Mouse (Mus musculus) brain, embryonic 18.5 days (tissue): Measurements from ENCODE around the gene Cep170b.
A peak's percentile ranks its signal among the peaks of the same experiment; 100 is the strongest.

Experiments used
- DNase-seq: peaks from one replicate; pipeline ENCODE4 v3.0.0-alpha.2; 2012; ENCODE audit warnings: low read depth, low spot score

The Cep170b gene

DNA sequence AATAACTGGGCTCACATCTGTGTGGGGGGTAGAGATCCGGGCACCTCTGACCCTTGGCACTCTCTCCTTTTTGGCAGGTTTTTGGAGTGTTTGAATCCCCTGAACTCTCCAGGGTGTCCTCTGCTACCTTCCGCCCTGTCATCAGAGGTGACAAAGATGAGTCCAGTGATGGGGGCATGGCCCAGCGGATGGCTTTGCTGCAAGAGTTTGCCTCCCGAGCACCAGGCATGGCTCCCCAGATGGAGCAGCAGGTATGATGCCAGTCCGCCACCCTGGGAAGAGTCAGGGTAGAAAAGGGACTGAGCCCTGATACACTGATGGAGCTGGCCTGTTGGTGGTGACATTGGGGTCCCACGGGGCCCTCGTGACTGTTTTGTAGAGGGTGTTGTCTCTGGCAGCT is 16.8 kb downstream of the Cep170b start:
- no peak for DNase-seq

GRCm38 (mm10) chr12:112737761-112738160 is 17.5 kb downstream of the Cep170b start:
- DNase-seq = no peak

GRCm38 (mm10) chr12:112738281-112739022 is 18.2 kb downstream of the Cep170b start:
- DNase-seq = no peak

- no peak for DNase-seq
Measured at GRCm38 (mm10) chr12:112739023-112739568, 18.8 kb downstream of the Cep170b start.

DNA sequence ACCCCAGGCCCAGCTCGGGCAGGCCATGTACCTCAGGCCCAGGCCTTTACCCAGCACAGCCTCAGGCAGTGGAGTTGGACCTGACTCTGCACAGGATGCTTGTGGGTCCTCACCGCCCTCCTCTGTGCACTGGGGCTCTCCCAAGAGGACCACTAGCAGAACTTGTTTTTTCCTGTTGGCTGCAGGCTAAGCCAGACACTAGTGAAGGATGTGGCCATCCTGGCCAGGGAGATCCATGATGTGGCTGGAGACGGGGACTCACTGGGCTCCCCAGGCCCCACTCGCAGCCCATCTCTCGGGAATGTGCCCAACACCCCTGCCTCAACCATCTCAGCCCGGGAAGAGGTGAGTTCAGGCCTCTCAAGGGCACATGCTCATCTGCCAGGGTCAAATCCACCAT is 22.5 kb downstream of the Cep170b start:
- no peak for DNase-seq

GRCm38 (mm10) chr12:112743168-112743975 is 23.1 kb downstream of the Cep170b start:
- DNase-seq = peak; percentile 39

DNA sequence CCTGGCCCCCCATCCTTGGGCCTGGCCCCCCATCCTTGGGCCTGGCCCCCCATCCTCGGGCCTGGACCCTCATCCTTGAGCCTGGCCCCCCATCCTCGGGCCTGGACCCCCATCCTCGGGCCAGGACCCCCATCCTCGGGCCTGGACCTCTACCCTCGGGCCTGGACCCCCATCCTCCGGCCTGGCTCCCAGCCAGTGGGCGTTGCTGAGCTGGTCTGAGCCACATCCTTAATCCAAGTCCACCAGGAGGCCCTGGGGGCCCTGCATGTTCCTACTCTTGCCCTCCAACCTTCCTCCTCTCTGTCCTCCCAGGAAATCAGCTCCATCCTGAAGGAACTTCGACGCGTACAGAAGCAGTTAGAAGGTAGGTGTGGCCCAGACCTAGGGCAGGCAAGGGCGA is 24.0 kb downstream of the Cep170b start:
- no peak for DNase-seq

DNA sequence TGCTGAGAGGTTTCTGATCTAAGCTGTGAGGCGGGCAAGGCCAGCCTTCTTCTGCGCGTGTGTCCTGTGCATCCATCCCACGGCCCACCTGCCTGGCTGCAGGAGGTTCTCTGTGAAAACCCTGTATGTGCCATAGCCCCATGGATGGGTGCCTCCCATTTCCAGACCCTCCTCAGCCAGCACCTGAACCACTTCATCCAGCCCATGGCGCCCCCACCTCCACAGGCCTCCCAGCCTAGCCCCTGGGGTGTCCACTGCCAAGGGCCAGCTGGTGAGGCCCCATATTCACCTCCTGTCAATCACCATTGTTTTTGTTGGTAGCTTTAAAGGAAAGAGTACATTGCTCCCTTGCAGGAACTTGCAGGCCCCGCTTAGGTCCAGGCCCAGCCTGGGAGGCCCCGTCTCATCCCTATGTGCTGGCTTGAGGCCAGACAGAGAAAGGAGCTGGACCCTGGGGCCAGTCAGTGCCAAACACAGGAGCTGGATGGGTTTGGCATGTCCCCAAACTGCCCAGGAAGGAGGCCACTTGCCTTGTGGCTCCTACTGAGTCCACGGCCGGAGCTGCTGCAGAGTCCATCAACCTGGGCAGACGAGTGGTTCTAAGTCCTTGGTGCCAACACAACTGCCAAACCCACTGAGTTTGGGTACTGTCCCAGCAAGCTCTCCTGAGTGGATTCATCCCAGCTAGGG is 24.8 kb downstream of the Cep170b start:
- no peak for DNase-seq

DNA sequence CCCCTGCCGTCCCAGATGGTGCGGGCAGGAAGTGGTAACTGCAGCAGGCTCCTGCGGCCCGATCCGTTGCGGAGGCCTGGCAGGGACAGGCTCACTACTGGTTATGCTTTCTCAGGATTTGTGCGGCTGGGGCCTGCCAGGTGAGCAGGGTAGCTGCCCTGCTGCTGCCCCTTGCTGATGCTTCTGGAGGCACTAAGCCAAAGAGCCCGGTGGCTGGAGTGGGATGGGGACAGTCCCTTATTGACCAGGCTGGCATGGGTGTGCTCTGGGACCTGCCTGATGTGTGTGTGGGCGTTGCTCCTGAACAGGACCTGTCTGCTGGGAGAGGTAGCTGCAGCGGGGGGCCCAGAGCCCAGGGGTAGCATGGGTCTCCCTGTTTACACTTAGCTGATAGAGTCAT is 25.5 kb downstream of the Cep170b start:
- DNase-seq = no peak

GRCm38 (mm10) chr12:112746461-112746807 is 26.2 kb downstream of the Cep170b start:
- no peak for DNase-seq

- peak; percentile 72 for DNase-seq
Measured at GRCm38 (mm10) chr12:112746808-112747605, 26.8 kb downstream of the Cep170b start.

DNA sequence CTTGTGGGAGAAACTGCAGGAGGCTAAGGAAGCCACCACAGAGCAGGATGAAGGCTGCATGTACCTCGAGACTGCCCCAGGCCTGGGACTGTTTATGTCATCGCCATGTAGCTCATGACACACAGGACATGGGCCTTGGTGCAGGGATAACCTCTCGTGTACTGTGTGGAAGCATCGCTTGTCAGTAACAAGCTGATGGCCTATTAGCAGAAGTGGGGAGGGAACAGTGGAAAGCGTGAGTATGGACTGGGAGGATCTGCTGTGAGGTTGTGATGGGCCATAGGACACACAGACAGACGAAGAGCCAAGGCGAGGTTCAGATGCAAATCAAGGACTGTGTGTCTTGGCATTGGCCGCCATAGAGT is 27.3 kb downstream of the Cep170b start:
- no peak for DNase-seq

- no peak for DNase-seq
Measured at GRCm38 (mm10) chr12:112750976-112751375, 30.7 kb downstream of the Cep170b start.

DNA sequence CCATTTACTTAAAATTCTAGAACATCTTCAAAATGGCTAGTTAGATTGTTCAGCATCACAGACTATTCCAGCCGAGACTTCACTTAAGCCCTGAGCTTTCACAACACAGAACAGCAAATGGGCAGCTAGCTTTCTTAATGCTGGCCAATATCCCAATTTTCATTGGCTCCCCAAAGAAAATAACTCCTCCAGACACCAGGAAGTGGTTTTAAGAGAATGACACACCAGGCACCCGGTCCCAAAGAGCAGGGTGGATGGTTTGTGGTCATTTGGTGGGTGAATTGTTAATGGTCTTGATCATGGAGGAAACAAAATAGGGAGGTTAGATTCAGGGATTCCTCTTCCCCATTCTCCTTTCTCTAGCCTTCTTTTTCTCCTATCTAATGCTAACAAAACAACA is 32.1 kb downstream of the Cep170b start:
- DNase-seq = no peak

- DNase-seq = no peak
Measured at GRCm38 (mm10) chr12:112755900-112756299, 35.6 kb downstream of the Cep170b start.

DNA sequence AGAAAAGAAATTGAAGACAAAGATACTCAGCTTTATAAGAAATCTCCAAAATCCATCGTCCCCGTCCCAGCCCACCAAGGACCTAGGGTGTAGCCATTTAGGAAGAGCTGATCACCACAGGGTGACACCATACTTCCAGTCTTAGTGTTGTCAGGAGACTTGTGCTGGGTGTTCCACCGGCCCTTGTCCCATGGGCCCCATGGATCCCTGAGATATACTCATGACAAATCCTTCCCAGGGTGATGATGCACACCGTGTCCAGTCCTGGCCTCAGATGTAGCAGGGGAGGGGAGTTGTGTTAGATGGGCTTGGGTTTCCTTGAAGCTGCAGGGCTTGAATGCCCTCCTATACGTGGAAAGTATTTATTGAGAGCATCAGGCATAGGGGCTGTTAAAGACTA is 37.6 kb downstream of the Cep170b start:
- DNase-seq = no peak

- no peak for DNase-seq
Measured at GRCm38 (mm10) chr12:112759471-112759870, 39.2 kb downstream of the Cep170b start.

- DNase-seq = no peak
Measured at GRCm38 (mm10) chr12:112760154-112760926, 40.1 kb downstream of the Cep170b start, which contains the start of gene Pld4. Pld4 (plus strand) TSS chr12:112760655.

- no peak for DNase-seq
Measured at GRCm38 (mm10) chr12:112761411-112761810, 41.2 kb downstream of the Cep170b start.

- no peak for DNase-seq
Measured at GRCm38 (mm10) chr12:112762018-112762417, 41.8 kb downstream of the Cep170b start.

DNA sequence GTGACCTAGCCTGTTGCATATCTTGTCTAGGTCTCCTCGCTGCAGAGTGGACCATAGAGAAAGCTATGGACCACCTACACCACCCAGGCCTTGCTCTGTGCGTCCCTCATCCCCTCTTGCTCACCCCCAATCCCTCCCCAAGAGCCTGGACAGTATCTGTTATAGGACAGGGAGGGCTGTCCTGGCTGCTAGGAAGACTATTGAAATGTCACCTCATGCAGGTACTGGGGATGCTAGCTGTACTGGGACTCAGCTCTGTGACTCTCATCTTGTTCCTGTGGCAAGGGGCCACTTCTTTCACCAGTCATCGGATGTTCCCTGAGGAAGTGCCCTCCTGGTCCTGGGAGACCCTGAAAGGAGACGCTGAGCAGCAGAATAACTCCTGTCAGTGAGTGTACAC is 42.9 kb downstream of the Cep170b start:
- DNase-seq = no peak
